Mouse (Mus musculus): ENCODE data around the gene Chdh.

The Chdh gene

DNA sequence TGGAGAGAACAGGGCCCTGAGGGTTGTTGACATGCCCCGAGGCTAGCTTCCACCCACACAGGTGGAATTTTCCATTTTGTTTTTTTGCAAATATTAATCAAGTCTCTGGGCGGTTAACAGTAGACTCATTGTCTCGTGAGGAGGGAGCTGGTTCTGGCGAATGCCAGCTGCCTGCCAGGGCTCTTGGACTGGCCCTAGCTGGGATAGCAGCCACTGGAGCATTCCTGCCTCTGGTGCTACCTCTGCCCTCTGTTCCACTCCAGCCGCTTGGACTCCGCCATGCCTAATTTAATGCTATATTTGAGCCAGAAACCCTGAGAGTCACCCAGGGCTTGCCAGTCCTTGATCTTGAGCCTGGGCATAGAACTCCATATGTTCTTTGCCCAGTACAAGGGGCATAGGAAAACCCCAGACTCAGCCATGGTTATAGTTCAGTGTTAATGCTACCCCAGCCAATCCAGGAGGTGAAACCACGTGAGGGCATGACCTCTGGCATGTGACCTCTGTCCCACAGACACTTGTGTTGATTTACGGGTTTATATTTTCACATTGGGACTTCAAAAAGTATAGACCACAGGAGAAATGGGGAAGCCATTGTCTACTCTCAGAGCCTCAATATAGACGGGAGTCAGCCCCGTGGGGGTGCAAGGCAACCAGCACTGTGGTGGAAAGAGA is 3.2 kb downstream of the Chdh start:
- DNase-seq (ENCODE audit: low read depth): no peak

DNA sequence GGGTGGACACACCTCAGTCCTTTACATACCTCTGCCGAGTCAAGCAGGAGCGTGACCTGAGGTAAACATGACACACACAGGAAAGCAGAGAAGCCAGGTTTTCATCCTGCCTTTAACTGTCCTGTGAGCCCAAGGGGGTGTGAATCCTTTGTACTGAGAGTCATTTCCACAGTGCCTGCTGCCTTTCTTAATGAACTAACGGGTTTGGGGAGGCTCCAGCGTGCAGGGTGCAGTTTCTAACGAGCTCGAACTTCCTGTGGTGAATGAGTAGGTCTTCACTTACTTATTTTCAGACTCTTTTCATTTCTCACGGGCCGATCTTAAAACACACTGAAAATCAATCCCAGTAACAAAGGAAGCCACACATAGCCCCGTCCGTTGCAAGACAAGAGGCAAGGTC is 5.7 kb downstream of the Chdh start:
- DNase-seq (ENCODE audit: low read depth): no peak

DNA sequence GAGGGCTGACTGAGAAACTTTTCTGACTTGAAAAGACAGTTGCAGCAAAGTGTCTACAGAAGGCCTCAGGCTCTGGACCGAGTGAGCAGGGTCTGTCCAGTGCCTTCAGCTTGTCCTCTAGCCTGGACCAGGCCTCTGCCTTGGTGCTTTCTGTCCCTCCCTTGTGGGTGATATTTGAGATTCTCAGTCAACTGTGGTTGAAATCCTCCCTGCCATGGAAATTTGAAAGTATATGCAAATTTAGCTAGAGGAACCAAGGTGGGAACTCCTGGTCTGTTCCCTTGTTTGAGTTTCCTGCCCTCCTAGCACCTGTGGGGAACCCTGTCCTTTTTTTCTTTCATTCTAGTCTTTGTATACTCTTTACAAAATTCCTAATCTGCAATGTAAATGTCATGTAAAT is 6.2 kb downstream of the Chdh start:
- no peak for DNase-seq (ENCODE audit: low read depth)

DNA sequence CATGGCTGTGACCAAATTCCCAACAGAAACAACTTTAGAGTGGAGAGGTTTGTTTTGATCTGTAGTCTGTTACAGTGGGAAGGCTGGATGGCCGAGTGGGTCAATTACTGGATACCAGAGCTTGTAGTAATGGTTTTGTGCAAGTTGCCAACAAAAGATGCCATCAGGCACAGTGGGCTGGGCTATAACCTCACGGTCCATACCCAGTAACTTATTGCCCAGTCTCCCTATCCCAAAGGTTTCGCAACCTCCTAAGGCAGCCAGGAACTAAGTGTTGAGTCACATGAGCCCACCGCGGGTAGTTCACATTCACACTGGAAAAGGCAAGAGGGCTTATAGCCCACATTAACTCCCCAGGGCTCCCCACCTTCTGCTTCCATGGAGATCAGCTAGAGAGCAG is 7.8 kb downstream of the Chdh start:
- DNase-seq (ENCODE audit: low read depth): no peak

DNA sequence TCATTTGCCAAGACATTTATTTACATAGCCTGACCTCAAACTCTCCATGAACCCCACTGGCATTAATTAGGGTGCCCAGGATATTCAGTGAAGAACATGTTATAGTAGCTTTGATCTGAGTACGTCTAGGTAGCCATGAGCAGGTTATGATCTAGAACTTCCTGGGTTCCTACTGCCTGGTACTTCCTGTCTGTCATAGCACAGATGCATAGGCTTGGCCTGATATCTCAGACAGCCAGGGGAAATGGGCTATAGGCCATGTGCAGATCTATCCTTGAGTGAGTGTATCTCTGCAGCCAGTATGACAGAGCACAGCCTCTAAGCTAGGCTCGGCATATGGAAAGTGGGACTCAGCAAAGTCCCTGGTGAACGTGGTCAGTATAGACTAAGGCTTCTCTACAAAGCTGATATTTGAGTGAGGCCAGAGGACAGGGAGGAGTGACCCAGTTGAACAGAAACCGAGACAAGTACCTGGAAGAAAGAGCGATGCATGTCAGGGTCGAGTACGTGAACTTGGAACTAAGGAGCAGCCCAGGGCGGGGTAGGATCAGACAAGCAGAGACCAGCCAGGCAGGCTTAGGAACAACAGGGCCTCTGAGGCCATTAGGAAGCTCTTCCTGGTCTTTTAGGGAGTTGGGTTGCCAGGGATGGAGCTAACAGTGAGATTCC is 9.1 kb downstream of the Chdh start:
- no peak for DNase-seq (ENCODE audit: low read depth)

DNA sequence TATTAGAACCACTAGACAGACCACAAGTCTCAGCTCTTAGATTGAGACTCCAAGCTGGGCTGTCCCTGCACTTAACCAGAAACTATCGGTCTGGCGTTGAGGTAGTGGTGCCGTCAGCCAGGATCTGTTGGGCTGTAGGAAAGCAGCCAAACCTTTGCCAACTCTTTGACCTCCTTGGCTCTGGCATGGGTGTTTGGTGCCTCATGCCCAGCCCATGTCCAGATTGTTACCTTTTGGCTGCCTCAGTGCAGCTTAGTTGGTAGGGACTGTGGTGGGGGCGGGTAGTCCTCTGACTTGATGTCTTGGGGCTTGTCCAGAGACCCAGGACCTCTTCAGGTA is 9.6 kb downstream of the Chdh start:
- DNase-seq (ENCODE audit: low read depth): no peak

DNA sequence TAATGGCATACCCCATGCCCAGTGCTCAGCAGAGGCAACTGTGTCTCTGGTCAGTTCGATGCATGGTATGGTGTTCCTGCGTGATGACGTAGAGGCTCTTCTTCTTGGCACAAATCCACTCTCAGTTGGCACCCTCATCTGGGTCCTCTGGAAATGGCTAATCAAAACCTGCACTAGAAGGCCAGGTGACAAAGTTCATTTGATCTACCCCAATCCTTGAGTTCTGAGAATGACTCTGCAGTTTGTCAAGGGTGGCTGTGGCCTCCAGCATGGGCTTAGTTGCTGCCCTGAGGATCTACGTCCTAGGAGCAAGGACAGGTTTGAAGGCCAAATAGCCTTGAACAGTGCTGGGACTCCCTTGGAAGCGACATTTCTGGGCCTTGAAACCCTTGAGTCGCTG is 10.0 kb downstream of the Chdh start:
- DNase-seq (ENCODE audit: low read depth): no peak

DNA sequence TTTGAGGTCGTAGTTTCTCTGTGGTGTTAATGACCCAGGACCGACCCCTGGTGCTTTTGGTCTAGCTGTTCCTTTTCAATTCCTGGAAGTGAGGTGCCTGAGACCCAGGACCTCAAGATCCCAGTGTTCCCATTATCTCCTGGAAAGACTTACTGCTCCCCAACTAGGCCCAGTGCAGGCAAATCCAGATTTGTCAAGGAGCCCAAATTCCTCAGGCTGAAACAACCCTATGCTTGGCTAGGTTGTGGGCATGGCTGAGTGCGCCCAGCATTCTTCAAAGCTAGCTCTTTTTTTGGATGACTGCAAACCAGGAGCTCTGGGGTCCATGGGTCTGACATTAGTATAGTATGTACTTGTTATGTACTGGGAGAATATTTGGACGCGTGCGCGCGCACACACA is 10.6 kb downstream of the Chdh start:
- DNase-seq (ENCODE audit: low read depth): no peak

DNA sequence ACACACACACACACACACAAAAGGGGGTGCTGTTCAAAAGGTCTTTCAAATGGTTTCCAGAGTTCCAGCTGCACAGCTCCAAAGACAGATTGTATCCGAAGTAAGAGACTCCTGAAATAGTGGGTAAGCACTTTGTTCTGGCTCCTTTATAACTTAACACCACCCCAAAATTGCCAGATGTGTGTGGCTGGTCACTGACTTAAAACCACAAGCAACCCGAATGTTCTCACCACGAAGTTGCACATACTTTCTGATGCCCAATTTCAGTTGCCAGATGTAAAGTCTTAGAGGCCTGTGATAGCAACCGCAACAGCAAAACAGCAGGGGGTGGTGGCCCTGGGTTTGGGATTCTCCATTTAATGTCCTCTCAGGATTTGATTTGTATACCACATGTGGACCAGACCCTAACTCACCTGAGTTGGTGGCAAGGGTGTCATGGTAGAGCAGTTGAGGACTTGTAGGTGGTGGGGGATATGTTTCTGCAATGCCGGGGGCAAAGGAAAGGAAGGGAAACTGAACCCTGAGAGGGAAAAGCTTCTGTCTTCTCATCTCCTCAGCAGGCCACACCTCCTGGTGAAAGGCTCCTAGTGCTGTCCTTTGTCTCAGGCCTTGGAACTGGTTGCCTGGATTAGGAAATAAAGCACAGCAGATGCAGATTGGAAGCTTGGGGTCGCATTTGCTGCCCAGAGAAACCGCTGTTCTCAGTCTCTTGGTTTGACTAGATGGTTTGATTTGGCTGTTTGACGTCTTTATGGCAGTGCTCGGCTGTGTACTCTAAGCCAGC is 11.2 kb downstream of the Chdh start:
- peak; percentile 35 for DNase-seq (ENCODE audit: low read depth)

DNA sequence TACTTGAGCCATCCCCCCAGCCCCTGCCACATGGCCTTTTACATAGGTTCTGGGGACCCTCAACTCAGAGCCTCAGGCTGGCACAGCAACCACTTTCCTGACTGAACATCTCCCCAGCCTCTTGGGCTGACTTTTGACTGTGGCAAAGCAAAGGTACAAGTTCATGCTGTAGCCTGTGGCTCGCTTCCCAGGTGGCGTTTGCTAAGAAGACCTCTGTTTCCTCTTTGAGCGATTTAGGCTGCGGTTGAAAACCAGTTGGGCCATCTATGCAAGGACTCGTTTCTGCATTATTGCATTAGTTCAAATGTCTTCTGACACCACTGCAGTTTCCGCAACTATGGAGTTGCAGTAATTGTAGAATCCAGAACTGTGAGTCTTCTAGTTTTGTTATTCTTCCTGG is 13.6 kb downstream of the Chdh start:
- peak; percentile 5 for DNase-seq (ENCODE audit: low read depth)

DNA sequence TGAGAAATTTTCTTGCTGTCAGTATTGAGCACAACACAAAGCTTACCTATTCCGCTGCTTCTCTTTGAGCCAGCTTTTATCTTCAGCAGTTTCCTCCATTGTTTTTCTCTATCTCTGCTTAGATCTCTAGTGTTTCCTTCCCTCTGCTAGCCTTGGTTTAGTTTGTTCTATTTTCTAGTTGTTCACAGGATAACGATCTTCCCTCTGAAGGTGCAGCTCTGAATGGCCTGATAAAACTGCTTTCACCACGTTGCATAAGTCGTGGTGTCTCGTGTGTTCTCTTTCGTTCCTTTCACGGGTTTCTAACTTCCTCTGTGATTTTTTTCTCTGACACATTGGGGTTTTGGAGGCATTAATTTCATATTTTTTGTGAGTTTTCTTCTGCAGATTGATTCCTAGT is 15.6 kb downstream of the Chdh start:
- DNase-seq (ENCODE audit: low read depth): peak; percentile 67

DNA sequence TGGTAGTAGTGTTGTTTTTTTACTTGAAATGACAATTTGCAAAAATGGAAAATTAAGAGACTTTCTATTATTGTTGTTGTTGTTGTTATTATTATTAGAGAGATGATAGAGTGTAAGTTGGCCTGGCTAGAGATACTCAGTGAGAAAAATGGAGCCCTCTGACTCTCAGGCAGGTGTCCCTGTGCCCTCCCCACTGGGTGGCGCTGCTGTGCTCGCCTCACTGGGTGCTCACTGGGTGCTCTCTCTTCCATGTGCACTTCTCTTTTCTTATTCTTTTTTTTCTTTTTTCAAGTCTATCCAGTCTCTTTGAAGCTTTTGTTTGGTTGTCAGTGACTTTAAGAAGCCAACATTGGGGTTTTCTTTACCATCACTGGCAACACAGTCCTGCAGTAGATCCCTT is 18.6 kb downstream of the Chdh start:
- DNase-seq (ENCODE audit: low read depth): peak; percentile 19

DNA sequence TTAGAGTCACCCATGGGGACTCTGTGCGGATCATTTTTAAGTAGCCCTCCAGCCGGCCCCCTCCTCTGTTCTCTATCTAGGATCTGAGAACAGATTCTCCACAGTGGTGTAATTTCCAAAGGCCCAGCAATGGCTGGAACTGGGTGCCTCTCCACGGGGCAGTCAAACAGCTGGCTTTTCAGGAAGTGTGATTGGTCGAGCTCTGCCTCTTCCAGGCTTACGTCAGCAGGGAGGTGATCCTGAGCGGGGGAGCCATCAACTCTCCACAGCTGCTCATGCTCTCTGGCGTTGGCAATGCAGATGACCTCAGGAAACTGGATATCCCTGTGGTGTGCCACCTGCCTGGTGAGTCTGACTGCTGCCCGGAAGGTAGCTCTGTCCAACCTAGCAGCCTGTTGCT is 24.6 kb downstream of the Chdh start:
- DNase-seq (ENCODE audit: low read depth): no peak

DNA sequence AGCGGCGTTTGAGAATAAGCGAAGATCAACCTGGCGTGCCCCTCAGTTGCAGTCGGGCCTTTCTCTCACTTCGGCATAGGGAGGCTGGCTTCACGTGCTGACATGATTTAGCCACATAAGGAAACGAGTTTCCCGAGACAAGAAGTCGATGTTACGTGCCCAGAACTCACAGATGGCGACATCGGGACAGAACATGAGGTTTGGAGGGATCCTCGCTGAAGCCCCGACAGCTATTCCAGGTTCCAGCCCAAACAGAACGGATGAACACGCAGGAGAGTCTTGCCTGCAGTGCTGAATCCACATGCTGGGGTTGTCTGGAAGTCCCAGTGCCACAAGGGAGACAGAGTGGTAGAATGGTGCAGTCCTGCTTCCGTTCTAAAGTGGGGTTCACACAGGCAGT is 29.6 kb downstream of the Chdh start:
- no peak for DNase-seq (ENCODE audit: low read depth)

DNA sequence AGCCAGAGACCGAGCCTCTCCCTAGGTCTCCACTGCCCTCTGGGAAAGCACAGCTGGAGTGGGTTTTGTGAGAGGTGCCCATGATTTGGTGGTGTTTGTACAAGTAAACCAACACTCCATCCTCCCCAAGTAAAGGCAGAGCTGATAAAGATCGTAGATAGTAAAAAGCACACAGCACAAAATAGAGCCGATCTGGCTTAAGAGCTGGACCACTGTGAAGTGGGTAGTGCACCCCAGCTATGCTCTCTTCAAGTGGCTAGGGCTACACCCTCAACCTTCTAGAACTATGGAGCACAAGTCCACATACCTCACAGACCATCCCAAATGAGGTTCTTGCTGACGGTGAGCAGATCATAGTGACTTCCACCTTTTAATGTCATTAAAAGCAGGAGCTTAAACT is 30.6 kb downstream of the Chdh start:
- no peak for DNase-seq (ENCODE audit: low read depth)

DNA sequence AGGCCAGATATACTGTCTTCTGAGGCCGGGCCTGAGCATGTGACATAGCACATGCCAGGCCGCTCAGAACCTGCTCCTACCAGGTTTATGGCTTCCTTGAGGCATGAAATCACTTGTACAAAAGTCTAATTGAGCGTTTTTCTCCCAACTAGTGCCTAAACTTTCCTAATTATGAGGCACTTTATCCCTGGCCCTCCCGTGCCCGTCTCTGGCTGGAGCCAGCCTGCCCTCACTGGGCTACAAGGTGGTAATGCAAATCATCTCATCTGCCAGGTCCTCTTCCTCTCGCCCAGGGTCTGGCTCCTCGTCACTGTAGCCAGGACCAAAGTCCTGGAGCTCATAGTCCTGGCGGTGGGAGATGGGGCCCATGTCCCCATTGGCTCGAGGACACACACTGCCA is 33.0 kb downstream of the Chdh start:
- no peak for DNase-seq (ENCODE audit: low read depth)

DNA sequence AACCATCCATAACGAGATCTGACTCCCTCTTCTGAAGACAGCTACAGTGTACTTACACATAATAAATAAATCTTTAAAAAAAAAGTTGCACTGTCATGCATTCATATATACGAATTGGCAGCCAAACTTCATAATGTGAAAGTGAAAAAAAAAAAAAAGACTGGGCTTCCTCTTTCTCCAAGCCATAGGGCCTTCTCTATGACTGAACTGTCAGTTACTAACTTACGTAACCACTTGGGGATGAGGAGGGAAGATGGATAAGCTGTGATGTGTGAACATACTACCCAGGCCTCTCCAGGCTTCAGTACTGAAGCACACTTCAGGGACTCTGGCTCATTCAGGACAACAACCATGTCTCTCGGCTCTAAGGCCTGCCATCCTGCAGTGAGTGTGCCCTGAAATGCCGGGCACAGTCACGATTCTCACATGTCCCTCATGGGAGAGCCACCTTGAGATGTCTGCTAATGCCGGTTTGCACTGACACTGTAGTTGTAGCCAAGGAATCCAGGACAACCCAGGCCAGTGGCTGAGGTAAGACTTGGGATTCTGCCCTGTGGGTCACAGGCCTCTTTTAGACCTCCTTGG is 34.6 kb downstream of the Chdh start:
- peak; percentile 33 for DNase-seq (ENCODE audit: low read depth)

DNA sequence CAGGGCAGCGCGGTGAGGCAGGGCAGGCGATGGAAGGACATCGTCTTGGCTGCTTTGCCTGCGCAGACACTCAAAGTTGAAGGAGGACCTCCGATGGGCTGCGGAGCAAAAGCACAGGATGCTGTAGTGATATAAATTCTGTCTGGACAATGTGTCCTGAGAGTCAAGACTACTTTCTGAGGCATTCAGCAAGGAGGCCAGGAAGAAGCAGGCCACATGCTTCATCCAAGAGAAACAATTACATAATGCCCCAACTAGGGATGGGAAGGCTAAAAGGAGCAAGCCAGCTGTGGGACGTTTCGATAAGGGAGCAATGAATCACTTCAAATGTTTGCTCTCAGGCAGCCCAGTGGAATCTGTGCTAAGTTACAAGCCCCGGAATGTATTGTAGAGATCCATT is 36.4 kb downstream of the Chdh start:
- DNase-seq (ENCODE audit: low read depth): no peak

DNA sequence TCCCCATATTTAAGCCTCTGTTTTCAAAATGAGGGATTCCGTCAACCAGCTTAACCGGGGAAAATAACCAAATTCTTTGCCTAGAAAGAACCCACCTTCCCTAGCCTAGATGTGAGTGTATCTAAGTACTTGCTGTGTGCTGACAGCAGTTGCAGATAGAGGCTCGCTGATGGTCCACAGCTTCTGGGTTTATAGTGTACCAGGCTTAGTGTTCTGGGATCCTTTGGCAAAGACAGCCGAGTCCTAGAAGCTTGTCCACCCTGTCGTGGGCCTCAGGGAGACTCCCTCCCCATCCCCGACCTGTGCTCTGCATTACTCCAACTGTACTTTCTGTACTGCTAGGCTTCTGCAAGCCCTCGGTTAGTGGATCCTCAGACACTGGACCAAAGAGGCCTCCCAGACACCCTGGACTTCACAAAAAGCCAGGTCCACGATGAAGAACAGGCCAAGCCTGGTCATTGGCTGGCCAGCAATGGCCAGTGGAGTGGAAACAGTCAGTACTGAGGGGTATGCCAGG is 36.9 kb downstream of the Chdh start:
- DNase-seq (ENCODE audit: low read depth): no peak

DNA sequence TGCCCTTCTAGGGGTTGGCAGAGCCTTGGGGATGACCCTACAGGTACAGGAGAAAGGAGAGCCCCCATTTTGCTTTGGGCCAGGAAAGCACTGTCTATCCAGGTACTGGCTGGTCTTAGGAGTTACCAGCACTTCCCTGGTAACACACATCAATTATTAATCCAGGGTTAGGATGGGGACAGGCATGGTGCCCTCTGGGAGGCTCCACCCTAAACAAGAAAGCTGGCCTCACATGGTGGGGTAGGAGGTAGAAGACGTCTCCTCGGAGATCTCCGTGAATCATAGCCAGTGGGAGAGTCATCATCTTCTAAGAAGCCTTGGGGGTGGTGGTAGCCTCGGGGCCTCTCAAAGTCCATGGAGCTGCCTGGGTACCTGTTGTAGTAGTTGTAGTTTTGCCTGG is 38.2 kb downstream of the Chdh start:
- no peak for DNase-seq (ENCODE audit: low read depth)

DNA sequence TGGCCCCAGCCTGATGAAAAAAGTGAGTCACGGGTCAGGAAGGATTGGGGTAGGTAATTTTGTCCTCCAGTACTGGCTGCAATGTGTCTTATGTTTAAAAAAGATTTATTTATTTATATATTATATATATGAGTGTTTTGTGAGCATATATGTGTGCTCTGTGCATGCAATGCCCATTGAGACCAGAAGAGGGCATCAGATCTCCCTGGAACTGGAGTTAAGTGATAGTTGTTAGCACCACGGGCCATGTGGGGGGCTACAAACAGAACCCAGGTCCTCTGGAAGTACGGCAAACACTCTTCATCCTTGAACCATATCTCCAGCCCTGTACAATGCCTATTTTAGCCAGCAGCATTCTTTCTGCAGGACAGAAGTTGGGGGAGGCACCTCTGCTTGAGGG is 39.2 kb downstream of the Chdh start:
- peak; percentile 20 for DNase-seq (ENCODE audit: low read depth)

DNA sequence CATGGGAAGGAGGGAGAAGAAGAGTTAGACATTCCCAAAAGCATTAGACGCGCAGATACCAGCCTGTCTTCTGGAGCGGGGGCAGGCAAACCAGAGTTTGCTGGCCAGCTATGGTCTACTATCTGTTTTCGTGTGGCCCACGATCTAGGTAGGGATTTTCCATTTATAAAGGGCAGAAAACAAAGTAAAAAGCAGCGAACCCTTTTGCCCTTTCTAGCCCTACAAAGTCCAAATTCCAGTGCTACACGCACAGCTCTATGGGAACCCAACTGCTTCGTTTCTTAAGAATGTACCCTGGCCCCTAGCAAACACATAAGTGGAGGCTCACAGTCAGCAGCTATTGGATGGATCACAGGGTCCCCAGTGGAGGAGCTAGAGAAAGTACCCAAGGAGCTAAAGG is 41.5 kb downstream of the Chdh start:
- no peak for DNase-seq (ENCODE audit: low read depth)

DNA sequence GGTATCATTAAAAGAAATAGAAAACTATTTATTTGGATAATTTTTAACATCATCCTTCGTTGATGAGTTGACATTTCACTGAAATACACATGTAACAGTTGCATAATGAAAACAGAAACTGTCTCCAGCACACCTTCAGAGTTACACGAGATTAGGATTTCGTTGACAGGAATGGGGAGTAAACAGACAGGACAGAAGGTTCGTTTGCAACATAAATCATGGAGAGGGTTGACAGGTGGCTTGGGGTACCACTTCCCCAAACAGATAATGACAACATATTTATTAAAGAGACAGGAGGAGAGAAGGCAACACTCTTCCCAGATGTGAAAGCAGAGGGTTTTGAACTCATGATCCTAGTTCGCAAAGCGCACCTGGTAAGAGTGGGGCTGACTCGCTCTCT is 46.1 kb downstream of the Chdh start:
- no peak for DNase-seq (ENCODE audit: low read depth)
